Mouse (Mus musculus): ENCODE data around the gene Syt12.

GRCm38 (mm10) chr19:4398959-4399358 lies 78.3 kb downstream of the Syt12 start:
- TF ChIP-seq POLR2A (IDR thresholded peaks at IDR 0.05; ENCODE audit: low read depth, low read length) (no peak), CTCF (IDR thresholded peaks at IDR 0.05; ENCODE audit: extremely low read depth, insufficient read depth, insufficient read length, insufficient replicate concordance) (no peak)

All from spleen, adult 2 months (tissue).